Mouse (Mus musculus) embryo, embryonic 11 days (tissue): ENCODE measurements around the gene Exosc10.

Experiments
- DNase-seq: peaks from one replicate; pipeline ENCODE4 v3.0.0-alpha.2; 2015

The Exosc10 gene

GRCm38 (mm10) chr4:148610631-148611364 is 52.6 kb downstream of the Exosc10 start:
- DNase-seq, result no peak

- no peak for DNase-seq
Observed at GRCm38 (mm10) chr4:148612557-148612956, 54.3 kb downstream of the Exosc10 start.

- DNase-seq, result no peak
Observed at GRCm38 (mm10) chr4:148613738-148614137, 55.5 kb downstream of the Exosc10 start.

- DNase-seq, result no peak
Observed at GRCm38 (mm10) chr4:148619805-148620204, 61.6 kb downstream of the Exosc10 start.

- DNase-seq, result no peak
Observed at GRCm38 (mm10) chr4:148620718-148621117, 62.5 kb downstream of the Exosc10 start.

- DNase-seq, result no peak
Observed at GRCm38 (mm10) chr4:148622485-148622884, 64.3 kb downstream of the Exosc10 start.

- DNase-seq, result no peak
Observed at GRCm38 (mm10) chr4:148623609-148624008, 65.4 kb downstream of the Exosc10 start.

GRCm38 (mm10) chr4:148625010-148625409 is 66.8 kb downstream of the Exosc10 start:
- no peak for DNase-seq

- peak; percentile 76 for DNase-seq
Observed at GRCm38 (mm10) chr4:148625756-148626622, 67.8 kb downstream of the Exosc10 start.

GRCm38 (mm10) chr4:148626623-148627185 is 68.5 kb downstream of the Exosc10 start, which contains the start of gene Tardbp:
Tardbp (minus strand) TSS chr4:148627019.
- peak; percentile 99 for DNase-seq

GRCm38 (mm10) chr4:148627246-148627645 is 69.0 kb downstream of the Exosc10 start:
- DNase-seq, result no peak
